Mouse (Mus musculus) adrenal gland, adult 10 weeks (tissue): ENCODE results near the gene Copz1. TPM values are rescaled to one million over a fixed set of nuclear protein-coding genes. Genes with fewer than 3 reads are reported as not detected.

Source experiments
- polyA plus RNA-seq: library from polyadenylated mRNA; stranded (reverse); fragments of 350-450 nt; fragmentation: Illumina TruSeq; extraction: RNeasy Lipid Tissue Mini Kit (QIAGEN cat#74804); gene quantifications from one replicate; pipeline ENCODE4 v1.2.3, GENCODE M21; 2014; ENCODE audit warnings: low read depth, low replicate concordance

The Copz1 gene
- polyA plus RNA-seq = 93.5 TPM

DNA sequence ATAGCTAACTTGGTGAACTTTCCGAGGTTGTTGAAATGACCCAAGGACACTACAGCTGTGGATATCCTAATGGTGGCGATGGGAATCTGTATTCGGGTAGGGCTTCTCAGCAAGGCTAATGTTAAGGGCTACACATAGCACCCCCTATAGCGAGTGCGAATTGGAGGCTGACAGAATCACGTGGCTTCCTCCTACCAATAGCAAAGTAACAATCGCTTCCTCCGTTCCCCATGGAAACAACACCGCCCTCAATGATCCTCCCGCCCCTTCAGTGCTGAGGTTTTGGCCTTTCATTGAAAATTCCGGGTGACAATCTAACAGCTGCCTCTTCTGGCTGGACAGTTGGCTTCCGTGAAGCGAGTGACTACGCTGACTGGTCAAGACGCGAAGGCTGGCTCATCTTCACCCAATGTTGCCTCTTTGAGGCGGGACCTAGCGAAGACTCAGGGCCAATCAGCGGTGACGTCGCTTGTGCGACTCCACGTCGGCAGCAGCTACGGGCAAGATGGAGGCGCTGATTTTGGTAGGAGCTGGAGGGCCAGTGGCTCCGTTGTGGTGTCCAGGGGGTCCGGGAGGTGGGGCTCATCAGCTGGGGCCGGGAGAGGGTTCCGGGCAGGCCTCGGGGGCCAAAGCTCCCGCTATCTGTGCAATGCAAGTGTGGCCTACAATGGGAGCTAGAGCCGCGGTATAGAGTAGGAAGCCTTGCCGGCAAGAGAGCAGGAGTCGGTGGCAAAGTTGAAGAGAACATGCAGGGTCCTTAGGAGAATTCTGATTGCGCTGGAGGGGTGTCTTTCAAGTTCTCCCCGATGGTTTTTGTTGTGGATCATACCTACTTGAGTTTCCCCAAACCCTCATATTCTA is at the start of gene Copz1:
Gene Copz1, plus strand, starts transcription at position 296 of the 861 bp plus-strand sequence.

DNA sequence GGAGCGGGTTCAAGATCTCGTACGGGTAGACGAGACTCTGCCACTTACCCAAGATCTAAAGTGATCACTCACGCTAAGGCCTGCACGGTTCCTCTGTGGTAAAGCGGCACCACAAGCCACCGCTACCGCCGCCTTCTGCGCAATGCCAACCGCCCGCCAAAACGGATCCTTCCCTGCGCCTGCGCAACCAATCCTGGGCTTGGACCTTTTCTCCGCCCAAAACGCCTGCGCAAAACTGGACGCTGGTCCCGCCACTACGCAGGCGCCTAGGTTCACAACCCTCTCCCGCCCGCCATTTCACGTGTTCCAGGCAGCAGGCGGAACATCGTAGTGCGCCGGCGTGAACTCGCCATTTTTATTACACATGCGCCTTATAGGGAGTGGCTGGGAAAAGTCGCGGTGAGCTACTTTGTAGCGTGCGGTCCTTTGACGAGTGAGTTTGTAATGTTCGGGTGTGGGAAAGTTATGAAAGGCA is 32.8 kb upstream of the Copz1 start, which contains the start of gene Cbx5:
Gene Cbx5, minus strand, starts transcription at position 132 of the 475 bp plus-strand sequence.

DNA sequence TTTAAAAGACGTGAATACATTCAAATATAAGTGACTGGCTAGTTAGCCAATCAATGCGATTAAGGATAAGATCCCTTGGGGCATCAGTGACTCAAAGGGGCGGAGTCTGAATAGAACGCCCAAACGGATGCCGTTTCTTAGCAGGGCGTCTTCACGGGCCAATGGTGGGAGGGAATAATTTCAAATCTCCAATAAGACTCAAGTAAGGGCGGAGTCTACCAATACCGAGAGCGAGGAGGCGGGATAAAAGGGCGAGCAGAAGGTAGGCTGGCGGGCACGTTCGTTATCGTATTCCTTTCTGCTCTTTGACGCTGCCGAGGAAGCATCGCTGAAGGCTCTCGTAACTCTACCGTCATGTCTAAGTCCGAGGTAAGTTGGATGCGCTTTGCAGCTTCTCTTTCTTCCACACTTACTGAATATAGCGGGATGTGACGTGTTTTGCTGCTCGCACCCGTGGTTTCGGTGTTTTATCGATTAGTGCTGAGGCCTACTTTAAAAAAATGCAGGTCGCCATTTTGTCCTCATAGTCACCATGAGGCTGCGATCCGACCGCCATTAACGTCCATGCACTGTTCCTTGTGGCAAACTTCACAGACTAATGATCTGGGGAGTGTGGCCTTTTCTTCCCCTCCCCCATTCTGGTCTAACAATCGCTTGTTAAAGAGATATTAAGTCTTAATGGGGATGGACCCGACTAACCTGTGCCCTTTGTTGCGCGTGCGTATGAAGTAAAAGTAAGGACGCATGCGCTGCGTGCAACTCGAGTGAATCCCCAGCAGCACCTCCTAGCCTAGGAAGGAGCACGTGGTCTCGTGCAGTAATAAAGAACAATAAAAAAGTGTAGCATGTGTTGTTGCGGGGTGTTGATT is 32.1 kb upstream of the Copz1 start, which contains the start of gene Hnrnpa1:
Gene Hnrnpa1, plus strand, starts transcription at position 273 of the 869 bp plus-strand sequence.

DNA sequence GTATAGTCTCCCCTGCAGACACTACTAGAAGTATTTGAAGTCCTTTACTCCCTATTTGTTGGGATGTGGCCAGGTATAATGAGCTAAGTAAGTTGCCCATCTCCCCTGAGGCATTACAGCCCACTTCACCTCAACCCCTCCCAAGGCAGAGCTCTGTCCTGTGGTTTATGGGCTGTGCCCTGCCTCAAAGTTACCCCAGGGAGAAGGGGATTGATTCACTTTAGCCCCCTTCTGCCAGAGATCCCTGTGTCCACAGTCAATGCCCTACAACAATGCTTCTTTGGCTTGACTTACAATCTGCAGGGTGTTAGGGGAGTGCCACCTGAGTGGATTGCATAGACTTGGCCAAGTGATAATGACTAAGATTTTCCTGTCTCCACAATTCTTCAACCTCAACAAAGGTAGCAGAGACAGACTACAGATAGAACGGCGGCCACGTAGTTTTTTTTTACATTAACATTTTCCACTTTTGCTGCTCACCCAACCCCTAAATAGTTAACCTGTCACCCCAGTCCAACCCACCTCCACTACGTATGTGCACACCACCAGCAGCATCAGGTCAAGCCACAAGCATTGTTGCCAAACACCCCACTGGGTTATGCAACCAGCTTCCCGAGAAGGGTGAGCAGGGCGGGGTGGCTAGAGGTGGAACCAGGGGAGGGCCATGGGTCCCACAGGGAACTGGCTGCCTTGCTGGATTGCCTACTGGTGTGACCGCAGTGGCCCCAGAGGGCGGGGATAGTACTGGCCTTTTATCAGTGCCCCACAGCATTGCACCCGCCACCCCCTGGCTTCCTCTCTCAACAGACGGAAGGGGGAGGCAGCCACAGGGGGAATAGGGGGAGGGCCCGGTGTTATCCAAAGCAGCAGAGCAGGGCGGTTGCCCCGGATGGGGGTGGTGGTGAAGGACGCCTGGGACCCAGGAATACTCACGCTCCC is 14.5 kb upstream of the Copz1 start, which contains the start of gene Nfe2:
Gene Nfe2, minus strand, starts transcription at position 614 of the 939 bp plus-strand sequence.

DNA sequence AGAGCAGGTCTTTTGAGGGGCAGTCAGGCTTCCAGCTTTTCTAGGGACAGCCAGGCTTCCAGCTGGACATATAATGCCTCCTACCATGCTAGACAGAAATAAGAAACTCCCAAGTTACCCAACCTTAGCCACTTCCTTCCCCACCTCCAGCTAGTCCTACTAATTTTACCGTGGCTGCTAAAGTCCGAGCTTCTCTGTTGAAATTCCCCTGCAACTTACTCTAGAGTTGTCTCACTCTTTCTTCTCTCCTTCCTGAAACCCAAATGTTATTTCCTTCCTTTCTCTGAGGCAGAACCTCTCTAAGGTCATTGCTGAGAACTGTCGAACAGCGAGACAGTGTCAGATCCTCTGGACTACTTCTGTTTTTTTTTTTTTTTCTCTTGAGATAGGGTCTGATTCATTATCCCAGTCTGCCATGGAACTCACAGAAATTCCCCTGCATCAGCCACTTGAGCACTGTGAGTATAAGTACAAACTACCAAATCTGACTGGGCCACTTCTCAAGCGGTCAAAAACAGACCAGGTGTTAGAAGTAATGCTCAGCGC is 37.9 kb downstream of the Copz1 start, which contains the start of gene Gpr84:
Gene Gpr84, minus strand, starts transcription at position 248 of the 546 bp plus-strand sequence.

DNA sequence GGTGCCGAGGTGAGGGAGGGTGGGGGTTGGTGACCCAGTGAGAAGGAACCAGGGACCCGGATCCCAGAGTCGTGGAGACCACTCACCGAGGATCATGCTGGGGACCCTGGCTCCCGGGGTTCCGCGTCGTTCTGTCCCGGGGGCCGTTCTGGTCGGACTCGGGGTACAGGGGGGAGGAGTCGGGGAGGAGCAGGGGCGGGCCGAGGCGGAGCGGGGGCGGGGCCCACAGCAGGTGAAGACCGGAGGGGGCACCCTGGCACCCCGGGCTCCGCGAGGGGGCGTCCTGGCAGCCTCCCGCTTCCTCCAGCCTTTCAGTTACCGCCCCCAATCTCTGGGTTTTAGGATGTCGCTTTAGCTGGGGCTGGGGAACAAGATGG is 67.4 kb downstream of the Copz1 start, which contains the start of gene Zfp385a:
Gene Zfp385a, minus strand, starts transcription at position 133 of the 377 bp plus-strand sequence.

Other genes starting within 250 kb of the Copz1 start
- 10.0 TPM for gene Smug1, start 105.6 kb upstream of the Copz1 start, polyA plus RNA-seq
- gene Cbx5, start 32.9 kb upstream of the Copz1 start, polyA plus RNA-seq = 121 TPM
- 348 TPM for gene Hnrnpa1, start 32.3 kb upstream of the Copz1 start, polyA plus RNA-seq
- not detected for gene Nfe2, start 14.3 kb upstream of the Copz1 start, polyA plus RNA-seq
- not detected for gene Gpr84, start 37.9 kb downstream of the Copz1 start, polyA plus RNA-seq
- gene Zfp385a, start 67.4 kb downstream of the Copz1 start, polyA plus RNA-seq = not detected
- gene Itga5, start 94.0 kb downstream of the Copz1 start, polyA plus RNA-seq = 2.2 TPM
- not detected for gene Gtsf1, start 157.8 kb downstream of the Copz1 start, polyA plus RNA-seq
- gene Gtsf2, start 175.8 kb downstream of the Copz1 start, polyA plus RNA-seq = not detected
- gene Nckap1l, start 181.1 kb downstream of the Copz1 start, polyA plus RNA-seq = 4.3 TPM
- 1.2 TPM for gene Pde1b, start 230.3 kb downstream of the Copz1 start, polyA plus RNA-seq